Mouse (Mus musculus) cerebellum, postnatal 10 days (tissue): ENCODE data around the gene Gm20696.

Experiments used
- DNase-seq, 2 experiments: peaks; one replicate each; pipeline ENCODE4 v3.0.0; 2021; ENCODE audit warnings: mixed read lengths in 2 of 2

Gene Gm20696

DNA sequence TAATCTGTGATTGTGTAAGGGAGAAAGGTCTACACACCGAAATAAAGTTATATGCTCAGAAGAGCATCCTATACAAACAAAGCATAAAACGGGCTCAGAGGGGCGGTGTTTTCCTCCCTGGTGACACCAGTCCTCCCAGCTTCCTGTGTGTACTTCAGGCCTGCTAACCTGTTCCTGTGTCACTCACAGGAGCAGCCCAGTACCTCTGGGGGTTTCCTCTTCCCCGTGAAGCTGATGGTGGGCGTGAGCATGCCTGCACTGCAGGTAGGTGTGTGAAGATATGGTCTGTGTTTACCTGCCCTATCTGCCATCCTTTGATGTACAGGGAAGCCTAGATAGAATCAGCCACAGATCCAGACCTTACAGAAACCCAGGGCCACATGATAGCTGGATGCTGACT is 286.5 kb downstream of the Gm20696 start:
- DNase-seq, result no peak

DNA sequence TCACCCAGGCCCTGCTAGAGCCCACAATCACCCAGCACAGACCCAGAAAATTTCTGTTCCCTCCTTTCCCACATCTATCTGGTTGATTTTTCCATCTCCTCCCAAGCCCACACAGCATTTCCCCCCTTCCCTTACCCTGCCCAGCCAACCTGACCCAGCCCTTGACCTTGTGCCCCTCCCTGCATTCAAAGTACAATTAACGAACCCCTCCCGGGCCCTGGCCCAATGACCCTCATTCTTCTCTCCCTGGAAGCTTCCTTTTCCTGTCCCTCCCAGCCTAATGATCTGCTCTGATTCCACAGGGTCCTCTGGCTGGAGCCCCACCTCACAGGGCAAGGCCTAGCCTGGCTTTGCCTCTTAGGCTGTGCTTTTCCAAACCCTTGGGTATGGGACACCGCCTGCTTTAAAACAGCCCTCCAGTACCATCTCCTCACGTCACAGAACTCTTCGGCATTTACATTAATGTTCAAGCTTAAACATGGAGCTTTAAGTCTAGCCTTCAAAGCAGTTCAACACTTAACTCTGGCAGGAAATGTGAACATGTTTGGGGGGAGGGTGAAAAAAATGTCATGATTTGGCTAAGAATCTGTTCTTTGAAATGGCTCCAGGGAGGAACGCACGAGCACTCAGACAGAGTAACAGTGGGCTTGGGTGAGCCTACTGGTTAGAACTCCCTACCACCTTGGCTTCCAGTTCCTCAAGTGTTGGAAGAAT is 287.4 kb downstream of the Gm20696 start:
- DNase-seq, result no peak

DNA sequence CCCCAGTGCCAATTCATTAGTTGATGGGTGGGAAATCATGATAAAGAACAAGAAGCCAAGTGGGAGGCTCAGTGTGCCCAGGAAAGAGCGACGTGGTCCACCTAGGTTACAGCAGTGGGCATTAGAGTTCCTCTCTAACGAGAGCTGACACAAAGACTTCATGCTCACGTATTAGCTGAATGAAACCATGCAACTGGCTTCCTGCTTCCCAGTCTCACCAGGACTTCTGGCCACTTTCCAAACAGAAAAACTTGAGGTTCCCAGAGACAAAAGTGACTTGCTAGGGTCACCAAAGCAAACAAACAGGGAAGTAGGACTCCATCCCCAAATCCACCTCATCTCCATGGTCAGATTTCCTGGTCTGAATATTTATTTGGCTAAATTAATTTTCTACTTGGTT is 288.9 kb downstream of the Gm20696 start:
- DNase-seq, result peak; percentile 47 to 65

DNA sequence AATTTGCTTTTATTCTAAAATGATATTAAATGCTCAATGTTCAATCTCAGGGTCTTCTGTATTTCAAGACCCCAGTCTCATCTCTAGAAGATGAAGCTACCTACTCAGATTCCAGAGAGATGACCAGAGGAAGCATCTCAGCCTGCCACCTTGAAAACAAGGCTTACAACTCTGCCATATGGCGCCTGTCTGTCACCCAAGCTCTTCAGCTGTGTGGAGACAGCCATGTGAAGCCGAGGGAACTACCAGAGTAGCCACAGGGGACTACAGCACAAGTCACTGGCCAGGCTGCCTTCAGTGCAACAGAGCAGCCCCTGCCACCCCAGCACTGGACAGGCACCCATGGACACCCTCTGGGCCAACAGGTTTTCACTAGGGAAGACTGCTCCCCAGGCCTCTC is 289.5 kb downstream of the Gm20696 start:
- DNase-seq, result peak; percentile 36 to 53

DNA sequence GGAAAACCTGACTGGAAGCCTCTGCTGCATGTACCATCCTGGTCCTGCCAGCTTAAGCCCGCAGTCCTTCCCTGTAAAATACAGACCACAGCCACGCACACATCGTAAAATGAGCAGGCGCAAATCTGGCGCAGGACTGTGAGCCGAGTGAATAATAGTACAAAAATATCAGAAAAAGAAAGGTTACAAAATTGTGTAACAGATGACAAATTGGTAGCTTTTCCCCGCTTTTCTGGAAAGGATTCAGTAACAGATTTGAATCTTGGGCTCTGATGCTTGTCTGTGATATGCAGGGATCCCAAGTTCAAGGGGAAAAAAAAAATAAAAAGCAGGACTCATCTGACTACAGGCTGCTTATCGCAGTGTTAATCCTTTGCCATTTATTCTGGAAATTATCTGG is 289.9 kb downstream of the Gm20696 start:
- DNase-seq, result no peak

DNA sequence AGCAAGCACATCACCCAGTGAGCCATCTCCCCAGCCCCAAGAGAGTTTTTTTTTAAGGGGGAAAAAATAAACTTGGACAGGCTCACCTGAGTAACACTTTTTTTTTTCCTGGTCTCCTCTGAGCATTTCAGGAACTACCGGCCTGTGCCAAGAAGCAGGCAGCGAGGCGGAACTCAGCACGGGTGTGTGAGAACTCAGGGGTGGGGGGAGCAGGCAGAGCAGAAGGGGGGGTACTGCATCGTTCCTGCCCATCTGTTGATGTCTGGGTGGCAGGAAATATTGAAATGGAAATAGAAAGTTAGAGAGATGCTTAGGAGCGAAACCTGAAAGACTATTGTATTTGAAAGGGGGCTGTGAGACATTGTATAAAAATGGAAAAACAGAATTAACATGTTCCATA is 290.7 kb downstream of the Gm20696 start:
- DNase-seq, result peak; percentile 48 to 72

DNA sequence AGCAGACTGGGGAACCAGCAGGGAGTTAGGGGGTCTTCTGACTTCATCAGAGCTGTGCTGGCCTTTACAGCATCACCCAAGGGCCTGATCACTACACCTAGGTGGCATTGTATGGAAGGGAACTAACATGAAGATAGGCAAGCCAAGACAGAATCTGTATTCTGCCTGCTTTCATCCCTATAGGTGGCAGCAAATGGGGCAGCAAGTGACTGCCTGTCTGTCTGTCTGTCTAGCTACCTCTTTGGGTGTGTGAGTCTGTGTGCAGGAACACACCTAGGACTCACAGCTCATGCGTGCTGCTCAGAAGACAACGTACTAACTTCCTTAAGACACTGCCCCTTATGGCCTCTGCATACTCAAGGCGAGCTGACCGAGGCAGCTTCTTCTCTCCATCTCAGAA is 291.2 kb downstream of the Gm20696 start:
- DNase-seq, result no peak

DNA sequence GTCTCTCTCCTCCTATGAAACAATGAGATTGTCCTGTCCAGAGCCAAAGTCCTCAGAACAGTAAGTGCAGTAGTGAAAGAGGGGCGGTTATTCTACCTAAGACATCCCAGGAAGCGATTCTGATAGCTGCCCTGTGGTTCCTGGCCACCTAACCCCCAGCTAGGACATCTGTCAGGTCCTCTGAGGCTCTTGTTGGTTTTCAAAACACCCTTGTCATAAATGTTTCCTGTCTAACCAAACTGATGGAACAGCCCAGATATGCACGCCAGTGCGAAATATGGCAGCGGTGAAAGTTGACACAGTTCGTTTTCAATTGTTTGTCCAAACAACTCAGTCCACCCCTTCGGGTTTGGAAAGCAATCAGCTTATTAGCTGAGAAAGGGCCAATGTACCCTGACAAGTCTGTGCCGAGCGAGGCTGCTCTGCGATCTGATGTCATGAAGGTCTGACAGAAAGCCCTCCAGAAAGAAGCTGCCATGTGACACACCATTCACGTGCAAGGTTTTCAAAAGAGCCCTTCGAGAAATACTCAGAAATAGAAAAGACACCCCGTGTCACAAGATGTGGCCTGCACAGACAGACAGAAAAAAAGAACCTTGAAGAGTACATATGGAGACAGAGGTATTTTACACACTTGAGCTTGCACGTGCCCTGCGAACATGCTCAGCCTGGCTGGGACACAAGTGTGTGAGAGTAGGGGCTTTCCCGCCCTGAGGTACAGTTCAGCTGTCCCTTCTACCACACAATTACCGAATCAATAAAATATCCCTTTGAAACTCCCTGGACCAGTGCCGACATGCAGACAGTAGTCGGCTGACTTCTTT is 291.9 kb downstream of the Gm20696 start:
- DNase-seq, result peak in 1 of 2 experiments; percentile 38

DNA sequence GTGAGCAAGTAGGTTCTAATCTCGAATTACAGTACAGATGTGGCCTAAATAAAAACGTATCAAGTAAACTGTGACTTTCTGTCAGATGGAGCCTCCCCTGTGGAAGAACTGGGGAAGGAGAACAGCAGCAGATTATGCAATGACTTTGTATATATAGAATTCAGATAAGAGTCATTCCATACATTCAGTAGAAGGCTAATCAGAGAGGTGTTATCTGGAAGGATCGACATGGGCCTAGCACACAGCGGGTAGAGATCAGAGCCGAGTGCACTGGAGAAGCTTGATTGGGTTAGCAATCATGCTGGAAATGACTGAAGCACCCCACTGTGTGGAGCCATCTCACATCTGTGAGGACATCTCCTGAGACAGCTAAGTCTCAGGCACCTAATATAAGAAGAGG is 294.2 kb downstream of the Gm20696 start:
- no peak for DNase-seq

DNA sequence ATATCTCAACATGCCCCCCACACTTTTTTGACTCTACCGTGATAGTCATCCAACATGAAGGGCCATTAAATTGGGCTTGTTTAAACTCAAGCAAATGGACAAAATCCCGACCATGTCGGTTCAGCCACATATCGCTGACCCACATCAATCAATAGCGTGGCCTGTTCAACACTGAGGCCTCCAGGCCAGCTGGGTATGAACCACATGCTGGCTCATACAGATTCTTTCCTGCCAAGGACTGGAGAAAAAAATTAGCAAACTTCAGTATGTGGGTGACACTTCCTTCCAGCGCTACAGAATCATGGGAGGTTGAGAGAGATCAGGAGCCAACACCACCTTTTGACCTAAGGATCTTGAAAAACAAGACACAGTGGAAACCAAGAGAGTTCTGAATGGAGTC is 294.6 kb downstream of the Gm20696 start:
- no peak for DNase-seq

DNA sequence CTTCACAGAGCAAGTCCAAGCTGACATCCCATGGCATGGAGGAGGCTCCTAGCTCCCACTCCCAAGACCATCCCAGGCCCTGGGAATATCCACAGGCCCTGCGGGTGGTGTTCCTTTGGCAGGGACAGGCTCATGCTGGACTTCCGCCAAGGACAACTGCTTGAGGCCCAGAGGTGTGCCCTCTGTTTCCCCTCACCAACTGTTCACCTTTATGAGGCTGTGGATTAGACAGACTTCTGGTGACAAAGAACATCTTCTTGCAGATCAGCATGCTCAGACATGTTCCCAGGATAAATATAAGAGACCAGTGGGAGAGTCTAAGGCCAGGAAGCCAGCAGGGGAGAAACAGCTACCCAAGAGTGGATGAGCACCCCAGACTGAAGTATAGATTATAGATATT is 296.7 kb downstream of the Gm20696 start:
- peak in 1 of 2 experiments; percentile 33 for DNase-seq

DNA sequence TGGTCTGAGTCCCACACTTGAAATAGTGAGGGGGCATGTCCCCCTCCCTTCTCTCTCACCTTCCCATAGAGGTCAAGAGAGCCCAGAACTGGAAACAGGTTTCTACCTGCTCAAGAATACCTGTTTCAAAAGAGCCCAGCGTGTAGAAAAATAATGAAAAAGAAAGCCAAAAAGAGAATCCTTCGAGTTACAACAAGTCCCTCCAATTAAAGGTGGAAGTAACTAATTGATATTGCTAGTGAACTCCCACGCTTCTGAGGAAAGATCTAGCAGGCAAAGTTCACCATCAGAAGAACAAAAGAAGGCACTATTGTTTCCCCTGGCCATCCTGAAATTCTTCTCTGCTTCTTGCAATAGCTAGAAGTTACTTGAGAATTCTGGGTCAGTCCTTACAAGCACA is 297.4 kb downstream of the Gm20696 start:
- DNase-seq, result no peak

DNA sequence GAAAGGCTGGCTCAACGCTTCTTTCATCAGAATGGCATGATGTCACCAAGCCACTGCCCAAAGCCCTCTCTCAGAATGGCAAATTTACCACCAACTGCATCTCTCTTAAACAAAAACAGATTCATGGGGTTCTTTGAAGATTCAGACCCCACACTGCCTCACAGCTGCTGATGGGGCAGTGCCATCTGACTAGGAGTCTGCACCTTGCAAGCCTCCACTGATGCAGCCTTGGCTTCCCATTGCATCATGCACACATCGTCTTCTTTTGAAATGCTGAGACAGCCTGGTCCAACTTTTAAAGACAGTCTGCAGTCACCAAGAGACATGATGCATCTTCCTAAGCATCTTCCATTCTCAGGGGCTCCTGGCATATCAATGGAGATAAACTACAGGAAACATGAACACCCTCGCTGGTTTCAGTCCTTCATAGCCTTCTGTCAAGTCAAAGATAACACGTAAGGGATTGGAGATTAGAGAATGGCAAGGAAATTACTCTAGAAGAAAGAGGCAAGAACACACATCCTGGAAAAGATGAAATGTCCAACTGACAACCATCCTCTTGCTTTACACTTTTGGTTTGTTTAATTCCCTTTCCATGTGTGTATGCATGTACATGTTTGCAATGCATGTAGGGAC is 298.4 kb downstream of the Gm20696 start:
- DNase-seq, result no peak

DNA sequence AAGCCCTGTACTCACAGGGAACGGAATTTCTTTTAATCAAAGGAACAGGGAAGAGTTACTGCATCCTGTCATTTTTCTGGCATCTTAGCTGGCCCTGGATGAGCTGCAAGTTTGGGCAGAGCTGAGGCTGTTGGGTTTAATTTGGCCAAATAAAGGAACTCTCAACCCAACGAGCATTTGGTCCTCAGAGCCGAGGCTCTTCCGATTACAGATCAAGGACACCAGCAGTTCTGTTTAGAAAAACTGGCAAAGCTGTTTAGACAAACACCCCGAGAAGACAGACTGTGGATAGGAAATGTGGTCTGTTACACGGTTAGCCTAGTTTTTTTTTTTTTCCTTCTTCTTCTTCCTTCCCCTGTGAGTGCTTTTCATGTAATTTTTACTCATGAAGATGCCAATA is 302.1 kb downstream of the Gm20696 start:
- DNase-seq, result peak; percentile 44

DNA sequence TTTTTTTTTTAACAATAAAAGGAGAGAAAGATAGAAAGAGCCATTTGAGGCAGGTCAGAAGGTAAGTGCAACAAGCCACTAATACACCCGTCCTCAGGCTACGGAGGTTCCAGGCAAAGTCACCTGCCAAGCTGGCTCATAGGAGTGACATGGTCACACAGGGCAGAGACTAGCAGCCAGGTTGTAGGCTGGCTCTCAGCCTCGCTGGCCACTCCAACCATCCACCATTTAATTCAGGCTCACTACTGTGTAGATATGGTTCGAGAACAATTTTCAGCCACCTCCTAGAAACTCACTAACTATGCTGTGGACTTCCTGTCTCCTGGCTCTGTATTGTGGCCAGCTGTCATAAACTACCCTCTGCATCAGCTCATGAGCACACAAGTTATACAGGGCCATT is 306.0 kb downstream of the Gm20696 start:
- DNase-seq, result no peak

DNA sequence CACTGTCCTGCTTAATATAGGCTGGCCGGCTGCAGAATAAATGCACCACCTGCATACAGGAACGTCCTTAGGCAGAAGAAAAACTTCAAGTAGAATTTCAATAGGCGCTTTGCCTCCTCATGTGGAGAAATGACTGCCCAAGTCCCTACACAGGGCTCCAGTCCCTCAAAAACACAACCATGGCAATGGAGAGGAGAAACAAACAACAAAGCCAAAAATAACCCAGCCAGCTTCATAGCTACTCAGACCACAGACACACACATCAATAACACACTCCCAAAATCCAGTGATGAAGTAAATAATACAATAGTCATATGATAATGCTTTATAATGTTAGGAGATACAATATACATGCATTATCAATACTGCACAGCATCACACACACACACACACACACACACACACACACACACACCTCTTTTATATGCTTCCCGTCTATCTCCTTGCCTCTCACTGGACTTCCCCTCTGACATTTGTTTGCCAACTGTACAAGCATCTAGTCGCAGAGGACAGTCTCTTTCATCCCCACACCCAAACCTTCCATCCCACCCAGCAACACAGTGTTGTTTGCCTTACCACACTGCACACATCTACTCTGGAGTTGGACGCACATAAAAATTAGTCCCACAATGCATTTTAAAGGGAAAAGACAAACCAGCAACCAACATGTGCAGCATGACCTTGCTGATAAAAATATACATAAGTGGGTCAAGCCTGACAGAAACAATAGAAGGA is 306.7 kb downstream of the Gm20696 start:
- DNase-seq, result no peak

DNA sequence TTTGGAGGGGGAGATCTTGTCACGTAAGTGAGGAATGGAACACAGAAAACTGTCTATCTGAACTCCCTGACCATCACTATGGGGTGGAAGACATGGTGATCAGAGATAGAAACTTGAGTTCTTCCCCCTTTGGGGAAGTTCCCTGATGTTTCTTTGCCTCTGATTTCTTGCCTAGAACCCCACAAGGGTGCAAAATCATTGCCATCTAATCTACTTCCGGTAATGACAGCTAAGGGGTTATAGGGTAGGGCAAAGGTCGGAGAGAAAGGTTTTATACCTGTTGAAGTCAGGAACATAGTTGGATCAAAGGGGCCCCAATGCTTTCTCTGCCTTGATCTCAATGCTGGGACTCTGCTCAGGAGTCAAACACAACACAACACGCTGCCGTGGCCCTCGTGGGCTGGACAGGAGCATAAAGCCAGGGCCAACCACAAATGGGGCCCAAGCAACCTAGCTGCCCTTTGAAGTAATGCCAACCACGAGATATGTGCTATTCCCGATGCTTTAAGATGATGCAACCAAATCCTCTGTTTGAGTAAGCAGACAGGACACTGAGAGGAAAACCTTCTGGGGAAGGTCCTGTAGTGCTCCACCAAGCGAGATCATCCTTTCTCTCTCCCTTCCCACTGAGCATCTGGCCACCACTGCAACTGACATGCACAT is 307.4 kb downstream of the Gm20696 start:
- DNase-seq, result no peak

DNA sequence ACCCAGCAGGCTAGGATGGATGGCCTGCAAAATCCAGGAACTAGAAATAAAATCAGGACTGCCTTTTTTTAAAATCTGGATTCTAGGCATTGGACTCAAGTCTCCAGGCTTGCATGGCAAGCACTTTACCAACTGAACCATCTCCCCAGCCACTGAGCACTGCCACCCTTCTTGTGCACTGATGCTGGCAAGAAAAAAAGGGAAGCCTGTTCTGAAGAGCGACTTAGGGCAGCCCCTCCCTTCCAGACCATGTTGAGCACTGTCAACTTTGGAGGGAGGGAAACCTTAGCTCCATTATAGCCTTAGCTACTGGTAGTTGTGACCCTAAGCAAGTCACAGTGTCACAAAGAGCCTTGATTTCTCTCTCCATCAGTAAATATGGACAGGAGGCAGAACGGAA is 308.7 kb downstream of the Gm20696 start:
- no peak for DNase-seq

DNA sequence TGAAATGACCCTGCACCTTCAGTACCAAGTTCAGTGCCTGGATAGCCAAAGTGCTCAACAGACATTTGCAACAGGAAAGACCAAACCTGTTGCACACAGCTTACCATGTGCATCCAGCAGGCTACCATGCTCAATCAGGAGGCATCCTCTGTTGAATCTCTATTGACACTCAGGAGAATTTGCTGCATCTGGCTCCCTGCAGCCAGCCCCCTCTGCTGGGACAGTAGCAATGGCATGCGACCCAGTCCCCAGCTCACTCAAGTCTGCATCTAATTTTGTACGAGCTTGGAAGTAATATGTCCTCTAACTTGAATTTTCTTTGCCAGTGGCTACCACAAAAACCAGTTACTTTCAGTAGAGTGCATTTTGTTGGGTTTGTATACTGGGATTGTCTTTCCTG is 312.3 kb downstream of the Gm20696 start:
- DNase-seq, result no peak

DNA sequence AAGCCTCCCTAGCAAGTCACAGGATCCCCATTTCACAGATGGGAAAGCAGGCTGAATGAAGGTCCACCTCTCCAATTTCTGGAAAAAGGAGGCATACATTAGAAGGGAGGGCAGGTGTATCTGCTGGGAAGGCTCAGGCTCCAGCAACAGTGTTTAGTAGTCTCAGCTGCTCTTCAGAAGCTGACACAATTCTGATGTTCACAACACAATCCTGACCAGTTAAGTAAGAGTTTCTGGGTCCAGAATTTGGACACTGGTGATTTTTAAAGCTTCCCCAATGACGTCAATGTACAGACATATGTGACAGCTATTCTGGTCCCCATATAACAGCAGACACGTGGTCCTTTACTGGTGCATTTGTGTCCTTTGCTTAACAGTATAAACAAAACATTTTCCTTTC is 313.2 kb downstream of the Gm20696 start:
- DNase-seq, result no peak

DNA sequence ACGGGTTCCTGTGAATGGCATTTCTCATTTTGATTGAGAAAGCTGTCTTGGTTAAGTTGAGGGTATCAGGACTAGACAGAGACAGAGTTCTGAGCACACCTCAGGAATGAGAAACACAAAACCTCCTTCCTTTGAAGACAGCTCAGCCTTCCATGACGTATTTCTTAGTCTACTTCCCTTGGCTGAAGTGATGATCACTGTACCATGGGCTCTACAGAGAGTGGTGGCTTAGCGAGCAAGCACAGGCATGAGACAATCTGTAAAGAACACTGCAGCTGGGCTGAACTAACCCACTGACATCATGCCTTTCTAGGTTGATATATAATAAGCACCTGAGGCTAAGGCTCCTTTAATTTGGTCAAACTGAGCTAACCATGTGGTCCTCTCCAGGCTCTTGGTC is 316.0 kb downstream of the Gm20696 start:
- no peak for DNase-seq

DNA sequence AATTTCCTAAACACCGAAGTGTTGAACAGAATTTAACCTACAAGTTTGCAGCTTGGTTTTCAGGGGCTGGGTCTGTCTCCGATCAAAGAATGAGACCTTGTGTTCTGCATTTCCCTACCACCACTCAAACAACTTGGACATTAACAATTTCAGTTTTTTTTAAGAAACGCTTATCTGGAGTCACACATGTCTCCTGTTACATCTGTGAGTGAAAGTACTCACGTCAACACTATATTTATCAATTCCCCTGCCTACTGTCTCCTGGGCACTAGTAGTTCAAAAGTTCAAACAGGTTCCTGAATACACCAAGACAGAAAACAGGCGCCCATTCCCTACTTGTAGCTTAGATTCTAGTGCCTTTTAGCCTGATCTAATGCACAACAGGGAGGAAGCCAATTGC is 316.4 kb downstream of the Gm20696 start:
- DNase-seq, result no peak

DNA sequence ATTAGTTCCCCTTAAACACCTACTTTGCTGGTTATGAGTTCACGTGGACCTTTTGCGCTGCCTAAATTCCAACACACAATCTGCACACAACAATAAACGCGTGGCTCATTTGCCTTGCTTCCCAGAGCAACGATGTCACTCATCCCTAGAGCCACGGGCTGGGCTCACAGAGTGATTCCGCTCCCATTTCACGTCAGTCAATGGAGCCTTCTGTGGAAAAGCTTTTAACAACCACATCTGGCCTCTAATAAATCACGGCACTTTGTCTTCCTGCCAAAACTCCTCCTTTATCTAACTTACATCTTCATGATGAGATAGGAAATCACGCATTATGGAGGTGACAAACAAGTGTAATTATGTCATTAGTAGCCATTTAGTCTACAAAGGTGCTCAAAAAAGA is 318.8 kb downstream of the Gm20696 start:
- DNase-seq, result no peak
